Mouse (Mus musculus) induced T-regulatory cell, adult 2 months (primary cell): ENCODE measurements around the gene Hspa1b.
"Not testable (repeated sequence)": the region's sequence is repeated elsewhere in the genome, so short reads cannot be mapped to it uniquely, and the experiment has no call there.

Experiments used
- DNase-seq: peaks from one replicate; pipeline ENCODE4 v3.0.0-alpha.2; 2012; ENCODE audit warnings: low read depth

Gene Hspa1b

DNA sequence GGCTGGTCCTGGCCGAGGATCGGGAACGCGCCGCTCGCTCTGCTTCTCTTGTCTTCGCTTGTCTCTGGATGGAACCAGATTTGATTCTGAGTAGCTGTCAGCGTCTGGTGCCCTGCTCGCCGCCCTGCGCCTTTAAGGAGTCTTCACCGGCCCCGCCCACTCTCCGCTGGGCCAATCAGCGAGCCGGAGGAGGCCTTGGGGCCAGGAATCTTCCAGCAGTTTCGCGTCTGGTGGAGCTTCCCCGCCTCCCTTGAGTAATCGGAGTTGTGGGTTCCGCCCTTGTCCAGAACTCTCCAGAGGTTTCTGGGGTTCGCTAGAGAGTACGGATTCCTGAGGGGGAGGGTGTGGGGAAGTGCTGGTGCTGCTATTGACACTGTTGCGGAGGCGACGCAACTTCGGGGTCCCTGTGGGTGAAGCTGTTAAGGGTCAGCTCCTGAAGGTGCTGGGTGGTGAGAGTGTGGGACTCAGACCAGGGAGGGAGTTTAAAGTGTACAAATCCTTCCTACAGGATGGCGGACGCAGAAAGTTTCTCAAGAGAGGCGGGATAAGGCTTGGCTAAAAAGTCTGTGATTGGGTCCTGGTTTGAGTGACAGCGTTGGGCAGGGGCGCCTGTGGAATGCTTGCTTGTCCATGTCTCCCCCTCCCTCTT lies at the start of gene Hspa1b:
Hspa1b (minus strand) TSS at position 109 of the 649 bp plus-strand sequence.
- peak; percentile 79 for DNase-seq

DNA sequence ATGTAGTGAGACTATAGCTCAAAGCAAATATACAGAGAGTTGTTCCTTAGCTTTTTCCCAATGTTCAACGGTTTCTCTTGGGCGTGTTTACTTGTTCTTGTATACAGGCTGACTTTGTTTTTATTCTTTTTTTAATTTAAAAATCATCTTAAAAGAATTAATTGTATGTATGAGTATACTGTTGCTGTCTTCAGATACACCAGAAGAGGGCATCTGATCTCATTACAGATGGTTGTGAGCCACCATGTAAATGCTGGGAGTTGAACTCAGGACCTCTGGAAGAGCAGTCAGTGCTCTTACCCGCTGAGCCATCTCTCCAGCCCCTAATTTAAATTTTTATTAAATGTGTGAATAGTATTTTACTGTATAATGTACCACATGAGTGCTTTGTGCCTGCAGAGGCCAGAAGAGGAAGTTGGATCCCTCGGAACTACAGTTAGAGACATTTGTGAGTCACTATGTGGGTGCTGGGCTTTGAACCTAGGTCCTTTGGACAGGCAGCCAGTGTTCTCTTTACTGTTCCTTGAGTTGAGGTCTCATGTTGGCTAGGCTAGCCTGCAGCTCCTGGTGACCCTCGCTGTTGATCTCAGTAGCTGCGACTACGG lies 48.5 kb upstream of the Hspa1b start:
- no peak for DNase-seq

GRCm38 (mm10) chr17:35005902-35006301 lies 46.9 kb upstream of the Hspa1b start:
- DNase-seq: not testable (repeated sequence)

GRCm38 (mm10) chr17:35005158-35005557 lies 46.1 kb upstream of the Hspa1b start:
- no peak for DNase-seq

DNA sequence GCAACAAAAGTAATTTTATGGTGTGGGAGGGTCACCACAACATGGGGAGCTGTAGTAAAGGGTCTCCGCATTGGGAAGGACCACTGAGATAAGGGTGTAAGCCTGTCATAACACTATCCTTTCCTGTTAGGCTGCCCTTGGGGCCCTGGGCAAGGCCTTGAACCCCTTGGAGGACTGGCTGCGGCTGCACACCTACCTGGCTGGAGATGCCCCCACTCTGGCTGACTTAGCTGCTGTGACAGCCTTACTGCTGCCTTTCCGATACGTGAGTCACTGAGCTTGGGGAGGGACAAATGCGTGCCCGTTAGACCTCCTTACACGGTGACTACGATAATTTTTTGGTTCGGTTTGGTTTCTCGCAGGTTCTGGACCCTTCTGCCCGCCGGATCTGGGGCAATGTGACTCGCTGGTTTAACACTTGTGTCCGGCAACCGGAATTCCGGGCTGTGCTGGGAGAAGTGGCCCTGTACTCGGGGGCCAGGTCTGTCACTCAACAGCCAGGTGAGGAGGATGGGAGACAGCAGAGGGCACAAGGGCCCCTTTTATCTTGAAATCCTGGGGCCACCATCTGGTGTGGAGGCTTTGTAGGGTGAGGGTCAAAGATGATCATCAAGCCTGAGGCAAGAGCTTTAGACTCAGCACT lies 45.2 kb upstream of the Hspa1b start:
- no peak for DNase-seq

DNA sequence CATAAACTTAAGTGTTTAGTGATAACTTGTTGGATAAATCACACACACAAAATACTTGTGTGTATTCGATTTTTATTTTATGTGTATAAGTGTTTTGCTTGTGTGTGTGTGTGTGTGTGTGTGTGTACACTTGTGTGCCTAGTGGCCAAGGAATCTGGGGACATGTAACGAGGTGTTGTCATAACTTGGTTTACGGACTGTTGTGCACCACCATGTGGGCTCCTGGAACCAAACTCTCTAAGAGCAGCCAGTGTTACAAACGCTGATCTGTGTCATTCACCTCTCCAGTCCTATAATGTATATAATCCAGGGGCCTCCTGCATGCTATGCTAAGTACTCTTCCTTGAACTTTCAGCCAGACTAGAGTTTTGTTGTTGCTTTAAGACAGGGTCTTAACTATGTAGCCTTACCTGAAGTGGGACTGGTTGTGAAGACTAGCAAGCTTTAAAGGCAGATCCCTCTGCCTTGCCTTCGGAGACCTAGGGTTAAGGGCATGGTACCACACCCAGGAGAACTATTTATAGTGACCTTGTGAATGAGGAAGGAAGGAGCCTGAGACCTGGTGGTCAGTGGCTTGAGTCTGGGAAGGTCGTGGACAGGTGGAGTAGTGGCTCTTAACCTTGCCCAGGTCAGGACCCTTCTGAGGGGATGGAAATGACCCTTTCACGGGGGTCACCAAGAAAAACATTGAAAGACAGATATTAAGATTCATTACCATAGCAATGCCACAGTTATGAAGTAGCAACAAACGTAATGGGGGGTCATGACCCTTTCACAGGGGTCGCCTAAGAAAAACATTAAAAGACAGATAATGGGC lies 44.2 kb upstream of the Hspa1b start:
- peak; percentile 41 for DNase-seq

DNA sequence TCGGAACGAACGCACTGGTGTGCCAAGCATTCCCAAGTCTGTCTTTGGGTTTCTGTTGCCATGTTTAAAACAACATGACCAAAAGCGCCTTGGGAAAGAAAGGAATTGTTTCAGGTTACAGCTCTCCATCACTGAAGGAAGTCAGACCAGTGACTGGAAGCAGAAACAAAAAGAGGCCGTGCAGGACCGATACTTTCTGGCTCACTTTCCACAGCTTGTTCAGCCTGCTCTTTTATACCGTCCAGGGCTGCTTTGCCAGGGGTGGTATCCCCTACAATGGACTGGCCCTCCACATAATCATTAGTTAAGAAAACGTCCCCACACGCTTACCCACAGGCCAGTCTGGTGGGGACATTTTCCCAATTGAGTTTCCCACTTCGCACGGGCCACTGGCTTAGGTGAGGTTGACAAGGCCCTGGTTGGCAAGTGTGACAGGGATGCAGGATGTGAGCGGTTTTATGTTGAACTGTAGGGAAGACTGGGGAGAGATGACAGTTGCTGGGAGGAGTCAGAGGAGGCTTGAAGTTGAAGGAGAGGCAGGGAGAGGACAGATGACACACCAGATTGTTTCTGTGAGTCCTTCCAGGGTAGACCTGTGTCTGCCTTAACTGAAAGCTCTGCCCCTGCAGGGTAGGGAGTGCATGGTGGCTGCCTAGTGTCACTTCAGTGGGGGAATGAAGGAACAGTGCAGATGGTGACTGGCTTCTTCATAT lies 43.3 kb upstream of the Hspa1b start:
- peak; percentile 72 for DNase-seq

DNA sequence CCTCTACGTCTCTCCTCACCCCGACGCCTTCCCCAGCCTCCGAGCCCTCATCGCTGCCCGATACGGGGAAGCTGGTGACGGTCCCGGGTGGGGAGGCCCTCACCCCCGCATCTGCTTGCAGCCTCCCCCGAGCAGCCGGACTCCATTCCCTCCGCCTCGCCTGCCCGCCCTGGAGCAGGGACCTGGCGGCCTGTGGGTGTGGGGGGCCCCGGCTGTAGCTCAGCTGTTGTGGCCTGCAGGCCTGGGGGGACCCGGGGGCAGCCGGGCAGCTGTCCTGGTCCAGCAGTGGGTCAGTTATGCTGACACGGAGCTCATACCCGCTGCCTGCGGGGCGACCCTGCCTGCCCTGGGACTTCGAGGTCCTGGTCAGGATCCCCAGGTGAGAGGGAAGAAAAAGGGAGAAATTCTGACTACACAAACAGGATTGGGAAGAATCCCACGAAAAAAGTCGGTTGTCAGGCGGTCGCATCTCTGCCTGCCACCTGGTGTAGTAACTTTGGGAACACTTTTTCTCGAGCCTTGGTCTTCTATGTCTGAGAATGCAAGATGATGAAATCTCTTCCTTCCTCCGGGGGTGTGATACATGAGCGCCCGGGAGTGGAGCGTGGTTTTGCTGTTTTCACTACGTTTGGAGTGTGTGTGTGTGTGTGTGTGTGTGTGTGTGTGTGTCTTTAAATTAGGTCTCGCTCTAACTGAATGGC lies 42.6 kb upstream of the Hspa1b start:
- peak; percentile 76 for DNase-seq

GRCm38 (mm10) chr17:35000717-35001451 lies 41.8 kb upstream of the Hspa1b start, which contains the start of gene Vars:
Gene Vars (plus strand): TSS chr17:35000987.
- DNase-seq: peak; percentile 93

DNA sequence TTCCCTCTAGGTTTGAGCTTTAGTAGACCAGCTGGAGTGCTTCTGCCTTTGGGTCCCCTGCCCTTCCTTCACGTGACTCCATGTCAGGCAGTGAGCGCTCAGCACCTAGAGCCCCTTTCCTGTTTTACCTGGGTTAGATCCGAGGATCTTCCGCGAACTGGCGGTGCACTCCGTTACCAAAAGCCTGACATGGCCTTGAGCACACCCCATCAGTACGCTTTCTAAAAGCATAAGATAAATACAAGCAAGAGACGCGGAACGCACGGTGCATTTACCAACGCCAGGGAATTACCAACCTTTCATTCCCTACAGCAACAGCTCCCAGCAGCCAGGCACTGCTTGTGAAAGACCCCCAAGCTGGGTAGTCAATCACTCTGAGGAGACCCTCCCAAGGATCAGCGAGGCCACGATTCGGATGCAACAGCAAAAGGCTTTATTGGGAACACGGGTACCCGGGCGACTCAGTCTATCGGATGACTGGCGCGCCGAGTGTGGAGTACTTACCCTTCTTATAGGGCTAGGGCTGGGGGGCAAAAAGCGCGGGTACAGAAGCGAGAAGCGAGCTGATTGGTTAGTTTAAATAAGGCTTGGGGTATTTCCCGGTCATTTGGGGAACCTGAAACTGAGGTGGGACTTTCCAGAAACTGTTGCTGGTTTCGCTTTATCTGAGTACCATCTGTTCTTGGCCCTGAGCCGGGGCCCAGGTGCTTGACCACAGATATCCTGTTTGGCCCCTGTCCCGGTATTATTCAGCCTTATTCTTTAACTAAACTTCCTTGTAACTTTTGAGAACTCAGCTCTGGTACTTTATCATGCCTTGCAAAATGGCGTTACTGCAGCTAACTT lies 41.1 kb upstream of the Hspa1b start:
- DNase-seq: peak; percentile 79

GRCm38 (mm10) chr17:34998526-34999430 lies 39.7 kb upstream of the Hspa1b start:
- peak; percentile 49 for DNase-seq

GRCm38 (mm10) chr17:34997142-34997483 lies 38.1 kb upstream of the Hspa1b start:
- no peak for DNase-seq

GRCm38 (mm10) chr17:34996411-34997141 lies 37.5 kb upstream of the Hspa1b start:
- DNase-seq: no peak

- DNase-seq: not testable (repeated sequence)
Measured at GRCm38 (mm10) chr17:34995927-34996326, 36.9 kb upstream of the Hspa1b start.

- DNase-seq: not testable (repeated sequence)
Measured at GRCm38 (mm10) chr17:34995192-34995591, 36.2 kb upstream of the Hspa1b start.

- DNase-seq: no peak
Measured at GRCm38 (mm10) chr17:34994751-34995150, 35.7 kb upstream of the Hspa1b start.

DNA sequence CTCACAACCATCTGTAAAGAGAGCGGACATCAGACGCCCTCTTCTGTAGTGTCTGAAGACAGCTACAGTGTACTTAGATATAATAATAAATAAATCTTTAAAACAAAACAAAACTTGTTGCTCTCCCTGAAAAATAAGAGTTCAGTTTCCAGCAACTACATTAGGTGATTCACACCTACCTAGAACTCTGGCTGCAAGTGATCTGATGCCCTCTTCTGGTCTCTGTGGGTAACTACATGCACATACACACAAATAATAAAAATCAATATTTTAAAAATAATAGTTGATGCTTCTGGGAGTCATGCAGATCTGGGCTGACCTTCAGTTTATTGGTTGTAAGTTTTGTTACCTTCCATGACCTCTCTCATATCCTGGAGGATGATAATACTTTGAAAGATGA lies 25.2 kb upstream of the Hspa1b start:
- DNase-seq: peak; percentile 76

DNA sequence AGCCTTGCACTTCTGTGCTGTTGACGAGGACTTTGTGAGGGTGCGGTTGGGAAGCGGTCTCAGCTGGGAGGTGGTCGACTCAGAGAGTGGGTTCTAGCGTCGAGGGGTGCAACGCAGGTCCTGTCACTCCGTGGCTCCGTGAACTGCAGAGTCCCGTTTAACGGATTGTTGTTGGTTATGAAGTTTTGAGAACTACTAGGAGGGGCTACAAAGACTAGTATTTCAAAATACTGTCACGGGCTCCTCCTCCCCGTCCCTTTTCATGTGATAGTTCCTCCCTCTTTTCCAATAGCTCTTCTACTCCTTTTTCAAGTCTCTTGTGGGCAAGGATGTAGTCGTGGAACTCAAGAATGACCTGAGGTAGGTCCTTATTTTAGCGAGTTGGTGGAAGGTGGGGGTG lies 23.3 kb upstream of the Hspa1b start:
- DNase-seq: no peak
